Mouse (Mus musculus): ENCODE results near the gene Cntn5. TPM values are rescaled to one million over a fixed set of nuclear protein-coding genes. Genes with fewer than 3 reads are reported as not detected.

Gene Cntn5
- polyA plus RNA-seq (2014; fragmentation: Nextera tagmentation; extraction: Ambion mirVana), result 0.07 and 0.65 TPM in 2 replicates

DNA sequence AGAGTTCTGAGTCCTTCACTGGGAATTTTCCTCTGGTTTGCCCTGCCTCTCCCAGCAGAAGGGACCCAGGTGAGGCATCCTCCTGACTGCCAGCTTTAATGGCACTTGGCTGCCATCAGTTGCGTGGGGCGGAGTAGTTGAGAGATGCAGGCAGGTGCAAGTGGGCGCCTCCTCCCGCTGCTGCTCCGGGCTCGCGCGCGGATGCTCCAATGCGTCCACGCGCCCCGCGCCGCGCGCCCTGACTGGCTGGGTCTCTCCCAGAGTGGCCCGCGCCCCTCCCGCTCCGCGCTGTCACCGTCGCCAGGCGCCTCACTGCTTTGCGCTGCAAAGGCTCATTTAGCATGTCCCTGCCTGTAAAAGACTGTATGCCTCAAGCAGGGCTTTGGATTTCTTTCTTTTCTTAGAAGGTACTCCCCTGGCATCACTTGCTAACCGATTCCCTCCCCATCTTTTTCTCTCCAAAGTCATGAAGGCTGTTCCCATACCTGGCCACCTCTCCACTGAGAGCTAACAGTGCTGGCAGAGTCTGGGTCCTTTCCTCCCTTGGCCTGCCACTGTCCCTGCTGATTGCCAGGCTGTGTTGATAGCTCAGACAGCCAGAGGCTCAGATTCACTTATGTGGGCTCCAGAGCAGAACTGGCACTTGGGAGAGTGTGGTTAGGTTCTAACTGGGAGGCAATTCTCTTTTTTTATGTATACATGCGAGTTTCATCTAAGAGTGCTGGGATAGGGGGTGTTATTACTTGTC lies at the start of gene Cntn5:
Gene Cntn5, minus strand, starts transcription at position 160 of the 748 bp plus-strand sequence.
- WGBS, result 2% methylated on average over 28 of the region's 28 CpGs
- H3K36me3 ChIP-seq (ENCODE audit: control insufficient read depth, insufficient read depth, low read length), result no peaks in the 10 kb centered on the region
- peaks cover 8% of the 10 kb centered on the region for H3K27me3 ChIP-seq (ENCODE audit: control insufficient read depth, insufficient read depth, low read length)
- H3K27ac ChIP-seq (ENCODE audit: low read depth, low read length), result no peak within 1 kb of the TSS
- no peaks in the 10 kb centered on the region for H3K9me3 ChIP-seq (ENCODE audit: control insufficient read depth, low read length)
- H3K4me2 ChIP-seq (replicated peaks; ENCODE audit: low read depth, low read length), result peak within 1 kb of the TSS; percentile 61
- H3K9ac ChIP-seq (ENCODE audit: low read depth, low read length), result peak within 1 kb of the TSS; percentile 18; the same call in 1 of the 2 replicates
- H3K4me1 ChIP-seq (ENCODE audit: control insufficient read depth, insufficient read depth, low read length), result 0 out of 2 replicates have a peak, but pooled peaks cover 4% of the 10 kb centered on the region
- peak within 1 kb of the TSS; percentile 32 for H3K4me3 ChIP-seq (ENCODE audit: low read length)
- peak; percentile 89 for ATAC-seq (ENCODE audit: low FRiP score, low TSS enrichment)

DNA sequence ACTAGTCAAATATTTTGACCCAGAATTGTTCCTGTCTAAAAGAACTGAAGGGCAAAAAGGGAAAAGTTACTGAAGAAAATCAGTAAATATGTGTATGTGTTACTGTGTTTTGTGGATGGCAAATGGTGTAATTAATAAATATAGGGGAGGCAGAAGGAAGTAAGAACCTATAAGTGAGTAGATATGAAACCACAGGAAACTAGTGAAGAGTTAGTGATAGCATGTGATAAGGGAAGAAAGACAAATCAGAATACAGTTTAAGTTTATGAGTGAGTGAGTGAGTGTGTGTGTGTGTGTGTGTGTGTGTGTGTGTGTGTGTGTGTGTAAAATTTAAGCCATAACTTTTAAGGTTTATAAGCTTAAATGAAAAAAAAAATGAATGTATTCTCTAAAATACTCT lies 45.9 kb upstream of the Cntn5 start:
- Histone ChIP-seq H3K4me1 (ENCODE audit: control insufficient read depth, insufficient read depth, low read length) (no peaks in the 10 kb centered on the region), H3K9ac (ENCODE audit: low read depth, low read length) (no peak overlapping the region), H3K36me3 (ENCODE audit: control insufficient read depth, insufficient read depth, low read length) (no peaks in the 10 kb centered on the region), H3K9me3 (ENCODE audit: control insufficient read depth, low read length) (no peaks in the 10 kb centered on the region), H3K27ac (ENCODE audit: low read depth, low read length) (no peak overlapping the region), H3K27me3 (ENCODE audit: control insufficient read depth, insufficient read depth, low read length) (no peaks in the 10 kb centered on the region), H3K4me2 (replicated peaks; ENCODE audit: low read depth, low read length) (no peak overlapping the region), H3K4me3 (ENCODE audit: low read length) (no peak overlapping the region)
- ATAC-seq (ENCODE audit: low FRiP score, low TSS enrichment), result no peak

DNA sequence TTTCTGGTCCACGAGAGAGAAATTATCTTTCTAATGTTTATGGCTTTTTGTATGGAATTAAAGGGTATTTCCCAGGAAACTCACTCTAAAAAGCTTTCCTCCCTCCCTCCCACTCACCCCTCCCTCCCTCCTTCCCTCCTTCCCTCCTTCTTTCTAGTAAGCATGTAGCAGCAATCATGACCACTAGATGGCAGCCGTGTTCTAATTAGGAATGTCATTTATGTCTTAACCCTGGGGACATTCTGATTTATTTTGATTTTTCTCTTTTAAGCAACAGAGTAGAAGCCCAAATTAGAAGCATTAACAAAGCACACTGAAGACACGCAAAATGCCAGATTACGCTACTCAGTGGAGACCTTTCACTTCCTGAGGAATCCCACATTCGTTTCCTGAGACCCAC lies 5.0 kb upstream of the Cntn5 start:
- peak; percentile 81; the same call in 1 of the 2 replicates for ATAC-seq (ENCODE audit: low FRiP score, low TSS enrichment)
- 27% methylated on average over 5 of the region's 5 CpGs for WGBS
- H3K9me3 ChIP-seq (ENCODE audit: control insufficient read depth, low read length), result no peaks in the 10 kb centered on the region
- no peaks in the 10 kb centered on the region for H3K36me3 ChIP-seq (ENCODE audit: control insufficient read depth, insufficient read depth, low read length)
- H3K27me3 ChIP-seq (ENCODE audit: control insufficient read depth, insufficient read depth, low read length), result peaks cover 1% of the 10 kb centered on the region; the same call in 1 of the 2 replicates
- no peak overlapping the region for H3K4me3 ChIP-seq (ENCODE audit: low read length)
- H3K4me1 ChIP-seq (ENCODE audit: control insufficient read depth, insufficient read depth, low read length), result 0 out of 2 replicates have a peak, but pooled peaks cover under 1% of the 10 kb centered on the region
- no peak overlapping the region for H3K4me2 ChIP-seq (replicated peaks; ENCODE audit: low read depth, low read length)
- H3K9ac ChIP-seq (ENCODE audit: low read depth, low read length), result no peak overlapping the region
- H3K27ac ChIP-seq (ENCODE audit: low read depth, low read length), result no peak overlapping the region

DNA sequence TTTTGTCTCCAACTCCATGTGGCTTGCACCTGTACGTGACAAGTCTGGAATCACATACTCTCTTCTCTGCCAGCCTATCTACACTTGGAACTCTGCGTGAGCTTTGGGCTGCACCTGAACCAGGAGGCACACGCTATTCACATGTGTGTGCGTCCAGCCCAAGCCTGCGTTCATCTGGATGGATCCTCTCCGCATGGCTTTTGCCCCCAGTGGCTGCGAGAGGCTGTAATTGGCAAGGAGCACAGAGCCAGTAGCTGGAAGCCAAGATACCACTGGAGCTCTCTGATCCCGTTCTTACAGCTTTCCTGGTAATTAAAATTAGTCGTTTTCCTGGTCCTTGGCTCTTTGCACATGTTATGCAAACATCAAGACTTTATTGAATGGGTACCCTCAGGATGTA lies 1.1 kb upstream of the Cntn5 start:
- WGBS, result 71% methylated on average over 9 of the region's 9 CpGs
- H3K4me2 ChIP-seq (replicated peaks; ENCODE audit: low read depth, low read length), result no peak overlapping the region
- no peak overlapping the region for H3K27ac ChIP-seq (ENCODE audit: low read depth, low read length)
- H3K4me1 ChIP-seq (ENCODE audit: control insufficient read depth, insufficient read depth, low read length), result 0 out of 2 replicates have a peak, but pooled peaks cover 4% of the 10 kb centered on the region
- H3K27me3 ChIP-seq (ENCODE audit: control insufficient read depth, insufficient read depth, low read length), result peaks cover 8% of the 10 kb centered on the region
- ATAC-seq (ENCODE audit: low FRiP score, low TSS enrichment), result no peak
- no peak overlapping the region for H3K9ac ChIP-seq (ENCODE audit: low read depth, low read length)
- H3K4me3 ChIP-seq (ENCODE audit: low read length), result no peak overlapping the region
- H3K36me3 ChIP-seq (ENCODE audit: control insufficient read depth, insufficient read depth, low read length), result no peaks in the 10 kb centered on the region
- no peaks in the 10 kb centered on the region for H3K9me3 ChIP-seq (ENCODE audit: control insufficient read depth, low read length)

DNA sequence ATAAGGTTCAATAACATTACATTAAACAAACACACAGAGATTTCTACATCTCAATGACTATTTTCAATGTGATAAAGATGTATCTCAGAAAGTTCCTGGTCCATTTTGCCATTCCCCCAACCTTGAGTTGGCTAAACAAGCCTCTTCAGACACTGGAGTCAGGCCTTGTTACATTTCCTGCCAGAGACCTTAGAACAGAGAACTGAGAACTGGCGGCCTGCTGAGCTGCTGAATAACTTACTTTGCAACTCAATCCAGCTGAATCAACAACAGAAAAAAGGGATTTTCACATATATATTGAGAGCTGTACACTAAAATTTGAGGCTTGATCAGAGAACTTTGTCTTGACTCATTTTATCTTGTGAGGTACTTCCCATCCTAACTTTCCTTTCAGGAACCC lies 24.8 kb downstream of the Cntn5 start:
- no peak overlapping the region for H3K4me2 ChIP-seq (replicated peaks; ENCODE audit: low read depth, low read length)
- WGBS, result 54% methylated on average over 1 of the region's 1 CpGs

DNA sequence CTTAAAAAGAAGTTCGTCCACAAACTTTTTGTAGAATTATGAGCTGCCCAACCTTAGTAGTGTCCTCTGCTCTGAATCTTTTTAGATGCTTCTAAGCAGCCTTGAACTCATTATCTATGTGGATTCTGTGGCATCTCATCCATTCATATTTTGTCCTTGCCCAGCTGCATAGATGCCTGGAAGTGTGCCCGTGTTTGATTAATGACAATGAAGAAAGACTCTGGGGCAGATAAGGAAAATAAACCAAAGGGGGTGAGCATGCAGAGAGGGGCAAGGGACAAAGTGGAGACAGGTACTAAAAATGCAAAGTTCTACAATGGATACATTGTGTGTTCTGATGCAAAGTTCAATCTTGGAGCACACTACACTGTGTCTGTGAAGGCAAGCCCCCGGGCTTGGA lies 30.7 kb downstream of the Cntn5 start:
- 81% methylated on average over 3 of the region's 3 CpGs for WGBS

More for the DNA sequence above, 24.8 kb downstream of the Cntn5 start:
- Histone ChIP-seq H3K9ac (ENCODE audit: low read depth, low read length) (no peak overlapping the region), H3K4me3 (ENCODE audit: low read length) (no peak overlapping the region), H3K36me3 (ENCODE audit: control insufficient read depth, insufficient read depth, low read length) (no peaks in the 10 kb centered on the region), H3K27ac (ENCODE audit: low read depth, low read length) (no peak overlapping the region), H3K9me3 (ENCODE audit: control insufficient read depth, low read length) (no peaks in the 10 kb centered on the region), H3K27me3 (ENCODE audit: control insufficient read depth, insufficient read depth, low read length) (no peaks in the 10 kb centered on the region), H3K4me1 (ENCODE audit: control insufficient read depth, insufficient read depth, low read length) (no peaks in the 10 kb centered on the region)
- no peak for ATAC-seq (ENCODE audit: low FRiP score, low TSS enrichment)

DNA sequence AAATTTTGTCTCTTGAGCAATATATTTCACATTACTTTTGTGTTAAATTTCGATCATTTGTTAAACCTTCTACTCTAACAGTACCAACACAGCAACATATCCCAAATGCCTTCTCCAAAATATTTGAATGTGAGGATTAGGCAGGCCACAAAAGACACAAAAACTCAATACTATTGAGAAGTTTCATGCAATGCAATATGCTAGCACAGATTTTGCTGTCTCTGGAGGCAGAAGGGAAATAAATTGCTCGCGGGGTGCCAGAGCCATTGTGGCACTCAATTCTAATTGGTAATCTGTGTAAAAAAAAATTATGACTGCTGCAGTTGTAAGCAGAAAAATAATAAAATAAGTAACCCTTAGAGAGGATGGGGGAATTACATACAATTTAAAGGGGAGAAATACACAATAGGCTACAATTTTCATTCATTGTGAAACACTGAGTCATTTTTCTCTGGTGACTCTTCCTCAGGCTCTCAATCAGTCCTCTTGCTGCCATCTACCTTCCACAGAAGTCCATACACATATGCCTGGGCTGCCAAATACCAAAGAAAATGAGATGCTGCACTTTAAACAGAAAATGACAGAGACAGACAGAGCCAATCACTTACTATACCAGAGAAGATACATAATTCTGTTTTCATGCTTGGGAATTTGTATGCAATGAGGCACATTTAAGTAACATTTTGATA lies 48.2 kb downstream of the Cntn5 start:
- Histone ChIP-seq H3K4me2 (replicated peaks; ENCODE audit: low read depth, low read length) (no peak overlapping the region), H3K9me3 (ENCODE audit: control insufficient read depth, low read length) (no peaks in the 10 kb centered on the region), H3K4me1 (ENCODE audit: control insufficient read depth, insufficient read depth, low read length) (no peaks in the 10 kb centered on the region), H3K9ac (ENCODE audit: low read depth, low read length) (no peak overlapping the region), H3K27me3 (ENCODE audit: control insufficient read depth, insufficient read depth, low read length) (no peaks in the 10 kb centered on the region), H3K36me3 (ENCODE audit: control insufficient read depth, insufficient read depth, low read length) (no peaks in the 10 kb centered on the region), H3K27ac (ENCODE audit: low read depth, low read length) (no peak overlapping the region), H3K4me3 (ENCODE audit: low read length) (no peak overlapping the region)
- WGBS, result 93% methylated on average over 3 of the region's 3 CpGs
- ATAC-seq (ENCODE audit: low FRiP score, low TSS enrichment), result no peak

More for the DNA sequence above, 30.7 kb downstream of the Cntn5 start:
- Histone ChIP-seq H3K4me2 (replicated peaks; ENCODE audit: low read depth, low read length) (no peak overlapping the region), H3K27ac (ENCODE audit: low read depth, low read length) (no peak overlapping the region), H3K27me3 (ENCODE audit: control insufficient read depth, insufficient read depth, low read length) (no peaks in the 10 kb centered on the region), H3K9ac (ENCODE audit: low read depth, low read length) (no peak overlapping the region), H3K4me3 (ENCODE audit: low read length) (no peak overlapping the region), H3K4me1 (ENCODE audit: control insufficient read depth, insufficient read depth, low read length) (no peaks in the 10 kb centered on the region), H3K36me3 (ENCODE audit: control insufficient read depth, insufficient read depth, low read length) (no peaks in the 10 kb centered on the region), H3K9me3 (ENCODE audit: control insufficient read depth, low read length) (no peaks in the 10 kb centered on the region)
- no peak for ATAC-seq (ENCODE audit: low FRiP score, low TSS enrichment)

DNA sequence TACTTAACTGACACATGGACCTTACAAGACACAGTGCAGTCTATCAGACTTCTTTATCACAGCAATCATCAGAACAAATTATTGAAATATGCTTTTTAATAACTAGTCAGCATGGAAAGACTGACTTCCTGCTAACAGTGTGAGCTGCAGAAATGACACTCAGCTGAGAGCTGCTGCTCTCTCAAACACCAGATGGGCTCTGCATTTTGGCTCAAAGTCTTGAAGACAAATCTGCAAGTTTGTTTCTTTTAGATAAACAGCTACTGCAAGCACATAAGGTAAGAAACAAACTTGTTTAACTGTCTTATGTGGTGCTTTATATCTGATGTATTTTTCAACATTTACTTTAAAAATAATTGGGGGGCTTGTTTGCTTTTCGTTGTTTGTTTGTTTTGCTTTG lies 87.9 kb downstream of the Cntn5 start:
- H3K27me3 ChIP-seq (ENCODE audit: control insufficient read depth, insufficient read depth, low read length), result no peaks in the 10 kb centered on the region
- 84% methylated on average over 1 of the region's 1 CpGs for WGBS
- H3K4me3 ChIP-seq (ENCODE audit: low read length), result no peak overlapping the region

DNA sequence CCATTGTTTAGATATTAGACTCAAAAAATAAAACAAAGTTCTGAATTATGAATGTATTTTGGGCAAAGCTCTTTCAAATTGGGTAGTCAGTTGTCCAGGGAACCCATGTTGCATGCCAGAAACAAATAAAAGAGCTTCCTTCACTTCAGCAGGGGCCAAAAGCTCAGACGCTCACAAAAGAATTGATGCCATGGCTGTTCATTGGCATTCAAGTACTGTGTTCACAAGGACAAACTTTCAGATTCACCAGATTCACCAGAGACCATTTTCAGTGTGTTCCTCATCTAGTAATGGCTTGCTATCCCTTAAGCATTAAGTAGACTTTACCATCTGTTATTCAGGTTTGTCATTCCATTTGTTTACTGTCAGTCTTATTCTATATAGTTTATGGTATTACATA lies 107.4 kb downstream of the Cntn5 start:
- H3K9ac ChIP-seq (ENCODE audit: low read depth, low read length), result no peak overlapping the region
- no peak overlapping the region for H3K4me3 ChIP-seq (ENCODE audit: low read length)
- H3K9me3 ChIP-seq (ENCODE audit: control insufficient read depth, low read length), result no peaks in the 10 kb centered on the region
- no peaks in the 10 kb centered on the region for H3K27me3 ChIP-seq (ENCODE audit: control insufficient read depth, insufficient read depth, low read length)
- no peaks in the 10 kb centered on the region for H3K36me3 ChIP-seq (ENCODE audit: control insufficient read depth, insufficient read depth, low read length)
- H3K4me2 ChIP-seq (replicated peaks; ENCODE audit: low read depth, low read length), result no peak overlapping the region
- H3K27ac ChIP-seq (ENCODE audit: low read depth, low read length), result no peak overlapping the region
- H3K4me1 ChIP-seq (ENCODE audit: control insufficient read depth, insufficient read depth, low read length), result no peaks in the 10 kb centered on the region
- 90% methylated on average over 1 of the region's 1 CpGs for WGBS
- no peak for ATAC-seq (ENCODE audit: low FRiP score, low TSS enrichment)

More for the DNA sequence above, 87.9 kb downstream of the Cntn5 start:
- Histone ChIP-seq H3K36me3 (ENCODE audit: control insufficient read depth, insufficient read depth, low read length) (no peaks in the 10 kb centered on the region), H3K4me1 (ENCODE audit: control insufficient read depth, insufficient read depth, low read length) (no peaks in the 10 kb centered on the region), H3K27ac (ENCODE audit: low read depth, low read length) (no peak overlapping the region), H3K4me2 (replicated peaks; ENCODE audit: low read depth, low read length) (no peak overlapping the region), H3K9me3 (ENCODE audit: control insufficient read depth, low read length) (no peaks in the 10 kb centered on the region), H3K9ac (ENCODE audit: low read depth, low read length) (no peak overlapping the region)
- no peak for ATAC-seq (ENCODE audit: low FRiP score, low TSS enrichment)

Data from kidney, embryonic 14.5 days (tissue).